Mouse (Mus musculus): ENCODE measurements around the gene Mcpt2. TPM values are rescaled to one million over a fixed set of nuclear protein-coding genes. Genes with fewer than 3 reads are reported as not detected.
"Not testable (repeated sequence)": the region's sequence is repeated elsewhere in the genome, so short reads cannot be mapped to it uniquely, and the experiment has no call there.

Mcpt2 gene
- polyA plus RNA-seq (2011; ENCODE audit: insufficient read depth, insufficient read length, low replicate concordance, missing spikeins), result not detected in 2 replicates

- not testable (repeated sequence) for H3K27ac ChIP-seq (ENCODE audit: control insufficient read depth, insufficient read depth, low read depth, low read length, poor library complexity); H3K4me3 ChIP-seq (replicated peaks; ENCODE audit: control insufficient read depth, low read depth, low read length); H3K4me1 ChIP-seq (ENCODE audit: control insufficient read depth, insufficient read depth, low read length)
- WGBS, result 58% methylated on average over 1 of the region's 1 CpGs
These were observed at the start of gene Mcpt2 for GRCm38 (mm10) chr14:56041792-56042191. TSS of gene Mcpt2 (plus strand) at chr14:56042041.

GRCm38 (mm10) chr14:56013147-56013546, 28.7 kb upstream of the Mcpt2 start:
- 77% methylated on average over 3 of the region's 3 CpGs for WGBS
- no peaks in the 10 kb centered on the region for H3K4me1 ChIP-seq (ENCODE audit: control insufficient read depth, insufficient read depth, low read length)
- no peak for TF ChIP-seq CTCF (IDR thresholded peaks at IDR 0.05; ENCODE audit: control insufficient read depth, insufficient read depth, low read length)
- TF ChIP-seq POLR2A (IDR thresholded peaks at IDR 0.05; ENCODE audit: borderline replicate concordance, control insufficient read depth, low read depth, low read length), result no peak
- no peak overlapping the region for H3K27ac ChIP-seq (ENCODE audit: control insufficient read depth, insufficient read depth, low read depth, low read length, poor library complexity)
- no peak overlapping the region for H3K4me3 ChIP-seq (replicated peaks; ENCODE audit: control insufficient read depth, low read depth, low read length)

DNA sequence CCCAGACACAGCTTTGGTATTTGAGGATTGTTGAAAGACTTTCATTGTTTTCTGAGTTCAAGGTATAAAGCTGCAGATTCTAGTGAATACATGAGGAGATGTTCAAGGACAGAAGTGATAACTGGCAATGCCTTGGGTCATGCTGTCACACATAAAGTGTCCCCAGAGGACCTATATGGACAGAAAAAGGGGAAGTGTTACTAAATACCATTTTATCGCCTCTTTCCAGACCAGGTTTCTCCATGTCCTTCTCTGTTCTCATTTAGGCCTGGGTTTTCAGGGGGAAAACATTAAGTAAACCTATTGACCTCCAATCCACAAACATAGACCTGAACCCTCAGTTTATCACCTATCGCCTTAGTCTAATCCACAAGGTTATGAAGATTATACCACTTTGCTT, 27.9 kb upstream of the Mcpt2 start:
- TF ChIP-seq CTCF (IDR thresholded peaks at IDR 0.05; ENCODE audit: control insufficient read depth, insufficient read depth, low read length), result no peak
- no peak overlapping the region for H3K27ac ChIP-seq (ENCODE audit: control insufficient read depth, insufficient read depth, low read depth, low read length, poor library complexity)
- H3K4me1 ChIP-seq (ENCODE audit: control insufficient read depth, insufficient read depth, low read length), result no peaks in the 10 kb centered on the region
- 46% methylated on average over 2 of the region's 2 CpGs for WGBS
- H3K4me3 ChIP-seq (replicated peaks; ENCODE audit: control insufficient read depth, low read depth, low read length), result no peak overlapping the region

DNA sequence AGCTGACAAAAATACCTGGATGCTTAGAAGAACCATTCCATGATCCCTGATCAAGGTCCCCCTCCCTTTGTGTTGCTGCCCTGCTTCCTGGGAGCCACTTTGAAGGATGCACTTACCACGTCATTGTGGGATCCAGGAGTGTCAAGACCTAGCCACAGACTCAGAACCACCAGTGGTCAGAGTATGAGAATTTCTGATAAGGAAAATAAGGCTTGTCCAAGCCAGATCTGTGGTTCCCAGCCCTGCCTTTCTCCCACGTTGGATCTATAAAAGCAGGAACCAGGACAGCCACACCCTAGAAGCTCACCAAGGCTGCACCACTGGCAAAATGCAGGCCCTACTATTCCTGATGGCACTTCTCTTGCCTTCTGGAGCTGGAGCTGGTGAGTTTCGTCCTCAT, 24.2 kb upstream of the Mcpt2 start, which contains the start of gene Mcpt1:
Mcpt1 (plus strand) TSS at position 301 of the 400 bp plus-strand sequence.
- H3K4me3 ChIP-seq (replicated peaks; ENCODE audit: control insufficient read depth, low read depth, low read length); H3K27ac ChIP-seq (ENCODE audit: control insufficient read depth, insufficient read depth, low read depth, low read length, poor library complexity); H3K4me1 ChIP-seq (ENCODE audit: control insufficient read depth, insufficient read depth, low read length): not testable (repeated sequence)
- 57% methylated on average over 3 of the region's 3 CpGs for WGBS

DNA sequence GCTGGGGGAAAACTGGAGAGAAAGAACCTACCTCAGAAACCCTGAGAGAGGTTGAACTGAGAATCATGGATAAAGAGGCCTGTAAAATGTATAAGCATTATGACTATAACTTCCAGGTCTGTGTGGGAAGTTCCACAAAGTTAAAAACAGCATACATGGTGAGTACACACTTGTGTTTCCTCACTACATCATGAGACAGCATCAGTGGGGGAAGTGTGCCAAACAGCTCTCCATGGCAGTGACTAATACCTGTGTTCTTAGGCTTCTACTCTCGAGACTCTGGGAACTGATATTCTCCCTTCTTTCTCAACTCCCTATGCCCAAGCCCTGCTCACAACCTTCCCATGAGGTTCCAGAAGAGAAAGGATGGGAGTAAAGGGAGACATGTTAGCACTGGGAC, 22.4 kb upstream of the Mcpt2 start:
- TF ChIP-seq POLR2A (IDR thresholded peaks at IDR 0.05; ENCODE audit: borderline replicate concordance, control insufficient read depth, low read depth, low read length) (no peak), CTCF (IDR thresholded peaks at IDR 0.05; ENCODE audit: control insufficient read depth, insufficient read depth, low read length) (no peak)
- Histone ChIP-seq H3K27ac (ENCODE audit: control insufficient read depth, insufficient read depth, low read depth, low read length, poor library complexity) (no peak overlapping the region), H3K4me1 (ENCODE audit: control insufficient read depth, insufficient read depth, low read length) (no peaks in the 10 kb centered on the region), H3K4me3 (replicated peaks; ENCODE audit: control insufficient read depth, low read depth, low read length) (no peak overlapping the region)
- 19% methylated on average over 1 of the region's 1 CpGs for whole genome bisulfite sequencing

- H3K27ac ChIP-seq (ENCODE audit: control insufficient read depth, insufficient read depth, low read depth, low read length, poor library complexity); H3K4me3 ChIP-seq (replicated peaks; ENCODE audit: control insufficient read depth, low read depth, low read length): not testable (repeated sequence)
- 68% methylated on average over 4 of the region's 4 CpGs for WGBS
These were observed 20.5 kb upstream of the Mcpt2 start for GRCm38 (mm10) chr14:56021305-56021704.

GRCm38 (mm10) chr14:56030395-56030794, 11.4 kb upstream of the Mcpt2 start, which contains the start of gene Mcpt9:
TSS of gene Mcpt9 (minus strand) at chr14:56030495.
- H3K4me1 ChIP-seq (ENCODE audit: control insufficient read depth, insufficient read depth, low read length); H3K4me3 ChIP-seq (replicated peaks; ENCODE audit: control insufficient read depth, low read depth, low read length); H3K27ac ChIP-seq (ENCODE audit: control insufficient read depth, insufficient read depth, low read depth, low read length, poor library complexity): not testable (repeated sequence)
- 70% methylated on average over 3 of the region's 3 CpGs for WGBS

More at GRCm38 (mm10) chr14:56021305-56021704, 20.5 kb upstream of the Mcpt2 start:
- H3K4me1 ChIP-seq (ENCODE audit: control insufficient read depth, insufficient read depth, low read length), result not testable (repeated sequence)

DNA sequence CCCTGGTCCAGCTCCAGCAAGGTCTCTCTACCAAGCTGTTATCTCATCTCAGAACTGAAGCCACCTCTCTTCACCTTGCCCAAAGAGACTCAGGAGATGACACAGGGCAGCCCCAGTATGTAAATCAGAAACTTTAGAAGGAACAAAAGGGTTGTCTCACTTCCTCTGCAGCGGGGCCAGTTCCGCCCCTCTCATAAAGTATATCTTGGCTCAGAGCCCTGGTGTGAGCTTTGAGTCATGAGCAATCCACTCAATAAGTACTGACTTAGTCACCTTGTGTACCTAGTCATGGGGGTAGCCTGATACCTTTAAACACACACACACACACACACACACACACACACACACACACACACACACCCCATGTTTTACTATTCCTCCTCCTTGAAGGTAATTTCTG, 7.4 kb upstream of the Mcpt2 start:
- WGBS, result 13% methylated on average over 2 of the region's 2 CpGs
- no peak overlapping the region for H3K4me3 ChIP-seq (replicated peaks; ENCODE audit: control insufficient read depth, low read depth, low read length)
- H3K27ac ChIP-seq (ENCODE audit: control insufficient read depth, insufficient read depth, low read depth, low read length, poor library complexity), result no peak overlapping the region
- no peak for TF ChIP-seq CTCF (IDR thresholded peaks at IDR 0.05; ENCODE audit: control insufficient read depth, insufficient read depth, low read length)
- H3K4me1 ChIP-seq (ENCODE audit: control insufficient read depth, insufficient read depth, low read length), result no peaks in the 10 kb centered on the region

- Histone ChIP-seq H3K4me3 (replicated peaks; ENCODE audit: control insufficient read depth, low read depth, low read length) (no peak overlapping the region), H3K27ac (ENCODE audit: control insufficient read depth, insufficient read depth, low read depth, low read length, poor library complexity) (no peak overlapping the region), H3K4me1 (ENCODE audit: control insufficient read depth, insufficient read depth, low read length) (no peaks in the 10 kb centered on the region)
- TF ChIP-seq POLR2A (IDR thresholded peaks at IDR 0.05; ENCODE audit: borderline replicate concordance, control insufficient read depth, low read depth, low read length) (no peak), CTCF (IDR thresholded peaks at IDR 0.05; ENCODE audit: control insufficient read depth, insufficient read depth, low read length) (no peak)
- WGBS, result 37% methylated on average over 3 of the region's 3 CpGs
These were observed 13.6 kb downstream of the Mcpt2 start for GRCm38 (mm10) chr14:56055408-56055807.

DNA sequence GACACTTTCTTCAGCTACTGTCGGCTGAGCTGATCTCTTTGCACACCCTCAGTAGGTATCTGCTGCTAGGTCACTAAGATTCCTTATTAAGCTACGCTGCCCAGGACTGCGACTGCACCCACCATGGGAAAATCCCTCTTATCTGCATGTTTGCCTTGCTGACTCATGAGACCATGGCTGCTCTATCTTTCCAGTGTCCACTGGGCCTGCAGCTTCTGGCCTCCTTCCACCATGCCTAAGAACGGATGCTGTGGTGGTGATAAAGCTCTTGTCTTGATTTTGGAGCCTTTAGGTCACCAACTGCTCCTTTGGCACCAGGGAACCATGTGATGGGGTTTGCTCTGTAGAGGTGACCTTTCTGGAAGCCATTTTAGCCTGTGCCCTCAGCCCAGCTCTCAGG, 15.9 kb downstream of the Mcpt2 start:
- TF ChIP-seq POLR2A (IDR thresholded peaks at IDR 0.05; ENCODE audit: borderline replicate concordance, control insufficient read depth, low read depth, low read length), result no peak
- WGBS, result 68% methylated on average over 4 of the region's 4 CpGs
- no peaks in the 10 kb centered on the region for H3K4me1 ChIP-seq (ENCODE audit: control insufficient read depth, insufficient read depth, low read length)
- no peak overlapping the region for H3K27ac ChIP-seq (ENCODE audit: control insufficient read depth, insufficient read depth, low read depth, low read length, poor library complexity)
- H3K4me3 ChIP-seq (replicated peaks; ENCODE audit: control insufficient read depth, low read depth, low read length), result no peak overlapping the region

- not testable (repeated sequence) for H3K27ac ChIP-seq (ENCODE audit: control insufficient read depth, insufficient read depth, low read depth, low read length, poor library complexity); H3K4me3 ChIP-seq (replicated peaks; ENCODE audit: control insufficient read depth, low read depth, low read length); H3K4me1 ChIP-seq (ENCODE audit: control insufficient read depth, insufficient read depth, low read length)
- WGBS, result 59% methylated on average over 3 of the region's 3 CpGs
These were observed 20.4 kb downstream of the Mcpt2 start, which contains the start of gene Mcpt4 for GRCm38 (mm10) chr14:56062213-56062612. TSS of gene Mcpt4 (minus strand) at chr14:56062313.
